Mouse (Mus musculus) monocyte, adult 5-6 weeks (primary cell): ENCODE data around the gene Sprr2a3. TPM values are rescaled to one million over a fixed set of nuclear protein-coding genes. Genes with fewer than 3 reads are reported as not detected.

Source experiments
- ATAC-seq: fragments of 153-309, 156-312 bp; replicated peaks from 2 replicates; pipeline ENCODE4 v1.8.0; 2017; ENCODE audit warnings: mild to moderate bottlenecking; ENCODE audit not compliant: low TSS enrichment, insufficient number of reproducible peaks, severe bottlenecking, poor library complexity, low FRiP score
- total RNA-seq: library from RNA; stranded (forward); fragments of 200-1000, 200-491, 200-594 nt; gene quantifications from 3 replicates; pipeline ENCODE4 v1.2.3, GENCODE M21; 2017

The Sprr2a3 gene
- total RNA-seq, 1 experiment from 2014 or later = not detected

GRCm38 (mm10) chr3:92336278-92336677 is 51.1 kb downstream of the Sprr2a3 start:
- ATAC-seq = no peak

- no peak for ATAC-seq
Measured at GRCm38 (mm10) chr3:92338840-92339239, 53.6 kb downstream of the Sprr2a3 start, which contains the start of gene Sprr2d. TSS of gene Sprr2d (plus strand) at chr3:92339140.

Other genes with a start within 250 kb of the Sprr2a3 start
- not detected in 3 replicates for gene Lor, start 202.3 kb upstream of the Sprr2a3 start, total RNA-seq
- not detected in 3 replicates for gene Prr9, start 161.5 kb upstream of the Sprr2a3 start, total RNA-seq
- gene Lelp1, start 142.7 kb upstream of the Sprr2a3 start, total RNA-seq = not detected in 3 replicates
- not detected in 3 replicates for gene Sprr2a1, start 69.6 kb upstream of the Sprr2a3 start, total RNA-seq
- gene Sprr2a2, start 69.5 kb upstream of the Sprr2a3 start, total RNA-seq = not detected in 3 replicates
- not detected in 3 replicates for gene Sprr2b, start 31.2 kb downstream of the Sprr2a3 start, total RNA-seq
- not detected in 3 replicates for gene Sprr2d, start 53.7 kb downstream of the Sprr2a3 start, total RNA-seq
- gene Sprr2e, start 66.7 kb downstream of the Sprr2a3 start, total RNA-seq = not detected in 3 replicates
- not detected in 3 replicates for gene Sprr2f, start 79.8 kb downstream of the Sprr2a3 start, total RNA-seq
- not detected in 3 replicates for gene Sprr2h, start 100.3 kb downstream of the Sprr2a3 start, total RNA-seq
- gene Sprr2i, start 122.6 kb downstream of the Sprr2a3 start, total RNA-seq = not detected in 3 replicates
- gene Sprr2j-ps, start 132.7 kb downstream of the Sprr2a3 start, total RNA-seq = not detected in 3 replicates
- gene Gm9774, start 144.0 kb downstream of the Sprr2a3 start, total RNA-seq = 1.3 to 3.4 TPM (median 2.5 TPM) in 3 replicates
- gene Sprr2k, start 147.2 kb downstream of the Sprr2a3 start, total RNA-seq = not detected in 3 replicates
- gene Sprr1b, start 153.4 kb downstream of the Sprr2a3 start, total RNA-seq = not detected in 3 replicates
- not detected in 3 replicates for gene Sprr3, start 173.3 kb downstream of the Sprr2a3 start, total RNA-seq
- gene Sprr1a, start 200.5 kb downstream of the Sprr2a3 start, total RNA-seq = not detected in 3 replicates
- gene Sprr4, start 215.1 kb downstream of the Sprr2a3 start, total RNA-seq = not detected in 3 replicates
- gene 2310046K23Rik, start 249.1 kb downstream of the Sprr2a3 start, total RNA-seq = not detected in 3 replicates